ENCODE assay signal across 28 mouse cellular contexts in genomic region chr7:12797971-12798370, GRCm38 (mm10).
"Had no signal": no experiment of that assay in that cellular context is flagged by ENCODE, and none has a peak within 500 bp of the region (broad histone marks: within the 10 kb centered on the region; RNA-seq: fewer than 3 reads in every experiment).

No protein-coding gene starts in this region.

- H3K36me3 ChIP-seq: intestine, embryonic 15.5 days had no signal

- H3K4me2 ChIP-seq: heart, embryonic 11.5 days; heart, embryonic 13.5 days; heart, embryonic 15.5 days; hindbrain, embryonic 12.5 days; hindbrain, embryonic 14.5 days; intestine, embryonic 15.5 days; limb, embryonic 13.5 days; limb, embryonic 15.5 days; liver, embryonic 12.5 days had no signal

- H3K9ac ChIP-seq: heart, embryonic 13.5 days; heart, embryonic 15.5 days; hindbrain, embryonic 12.5 days; hindbrain, embryonic 14.5 days; intestine, embryonic 15.5 days; limb, embryonic 13.5 days; limb, embryonic 15.5 days; liver, embryonic 12.5 days; liver, embryonic 14.5 days had no signal

- H3K4me1 ChIP-seq: intestine, embryonic 15.5 days had no signal

- H3K27me3 ChIP-seq: heart, embryonic 13.5 days; heart, embryonic 15.5 days; hindbrain, embryonic 12.5 days; intestine, embryonic 15.5 days; limb, embryonic 13.5 days; limb, embryonic 15.5 days; liver, embryonic 12.5 days had no signal

- ATAC-seq: hindbrain, embryonic 16.5 days; inflammation-experienced regulatory T-cells, adult 6 months; intestine, embryonic 15.5 days; intestine, postnatal 0 days; liver, embryonic 12.5 days had no signal

- H3K9me3 ChIP-seq: intestine, embryonic 15.5 days had no signal

- H3K4me3 ChIP-seq: gastrocnemius, adult 2 months; heart, adult 2 months; heart, embryonic 13.5 days; heart, embryonic 15.5 days; hindbrain, embryonic 10.5 days; hindbrain, embryonic 12.5 days; intestine, embryonic 15.5 days; limb, embryonic 13.5 days; limb, embryonic 15.5 days; liver, embryonic 12.5 days had no signal

- DNase-seq: gastrocnemius, adult 2 months; gastrocnemius, postnatal 10 days; gastrocnemius, postnatal 25 days; heart, adult 2 months; heart, postnatal 14 days; heart, postnatal 4 days; kidney, adult 18-20 months; kidney, adult 8-10 months; kidney, postnatal 14 days; kidney, postnatal 36 days; layer of hippocampus, adult 9-11 months; layer of hippocampus, postnatal 36 days; left cerebral cortex, postnatal 4 days had no signal

- H3K27ac ChIP-seq: gastrocnemius, adult 2 months; heart, adult 2 months; heart, embryonic 13.5 days; heart, embryonic 15.5 days; hindbrain, embryonic 10.5 days; hindbrain, embryonic 12.5 days; hindbrain, embryonic 14.5 days; intestine, embryonic 15.5 days; kidney, postnatal 0 days; limb, embryonic 13.5 days; limb, embryonic 15.5 days; liver, embryonic 12.5 days; liver, embryonic 14.5 days had no signal
